Mouse (Mus musculus): ENCODE results near the gene Tlx3.

The Tlx3 gene

GRCm38 (mm10) chr11:33197133-33197514 is 6.3 kb downstream of the Tlx3 start:
- no peak for DNase-seq (ENCODE audit: low read depth, low spot score)

GRCm38 (mm10) chr11:33196447-33197132 is 6.8 kb downstream of the Tlx3 start:
- no peak for DNase-seq (ENCODE audit: low read depth, low spot score)

GRCm38 (mm10) chr11:33195531-33196446 is 7.6 kb downstream of the Tlx3 start:
- no peak for DNase-seq (ENCODE audit: low read depth, low spot score)

GRCm38 (mm10) chr11:33195061-33195460 is 8.3 kb downstream of the Tlx3 start:
- DNase-seq (ENCODE audit: low read depth, low spot score) = no peak

- DNase-seq (ENCODE audit: low read depth, low spot score) = no peak
Observed at GRCm38 (mm10) chr11:33193695-33194094, 9.7 kb downstream of the Tlx3 start.

- DNase-seq (ENCODE audit: low read depth, low spot score) = no peak
Observed at GRCm38 (mm10) chr11:33181804-33182203, 21.6 kb downstream of the Tlx3 start.

- no peak for DNase-seq (ENCODE audit: low read depth, low spot score)
Observed at GRCm38 (mm10) chr11:33180701-33181116, 22.7 kb downstream of the Tlx3 start.

GRCm38 (mm10) chr11:33179802-33180201 is 23.6 kb downstream of the Tlx3 start:
- no peak for DNase-seq (ENCODE audit: low read depth, low spot score)

GRCm38 (mm10) chr11:33176525-33177245 is 26.7 kb downstream of the Tlx3 start:
- DNase-seq (ENCODE audit: low read depth, low spot score) = peak; percentile 53

GRCm38 (mm10) chr11:33175768-33176167 is 27.6 kb downstream of the Tlx3 start:
- no peak for DNase-seq (ENCODE audit: low read depth, low spot score)

- DNase-seq (ENCODE audit: low read depth, low spot score) = peak; percentile 31
Observed at GRCm38 (mm10) chr11:33170489-33170888, 32.9 kb downstream of the Tlx3 start.

- DNase-seq (ENCODE audit: low read depth, low spot score) = peak; percentile 100
Observed at GRCm38 (mm10) chr11:33162998-33163506, 40.3 kb downstream of the Tlx3 start, which contains the start of gene Npm1. Npm1 (minus strand) TSS chr11:33163206.

GRCm38 (mm10) chr11:33162211-33162997 is 41.0 kb downstream of the Tlx3 start:
- DNase-seq (ENCODE audit: low read depth, low spot score) = peak; percentile 59

- no peak for DNase-seq (ENCODE audit: low read depth, low spot score)
Observed at GRCm38 (mm10) chr11:33159741-33160140, 43.6 kb downstream of the Tlx3 start.

- no peak for DNase-seq (ENCODE audit: low read depth, low spot score)
Observed at GRCm38 (mm10) chr11:33157453-33158196, 45.8 kb downstream of the Tlx3 start.

GRCm38 (mm10) chr11:33156436-33157015 is 46.9 kb downstream of the Tlx3 start:
- DNase-seq (ENCODE audit: low read depth, low spot score) = no peak

- DNase-seq (ENCODE audit: low read depth, low spot score) = no peak
Observed at GRCm38 (mm10) chr11:33154459-33154858, 48.9 kb downstream of the Tlx3 start.

- DNase-seq (ENCODE audit: low read depth, low spot score) = no peak
Observed at GRCm38 (mm10) chr11:33152997-33153396, 50.4 kb downstream of the Tlx3 start.

GRCm38 (mm10) chr11:33151780-33152145 is 51.6 kb downstream of the Tlx3 start:
- no peak for DNase-seq (ENCODE audit: low read depth, low spot score)
